Mouse (Mus musculus): ENCODE data around the gene Gm37240.

Gene Gm37240

DNA sequence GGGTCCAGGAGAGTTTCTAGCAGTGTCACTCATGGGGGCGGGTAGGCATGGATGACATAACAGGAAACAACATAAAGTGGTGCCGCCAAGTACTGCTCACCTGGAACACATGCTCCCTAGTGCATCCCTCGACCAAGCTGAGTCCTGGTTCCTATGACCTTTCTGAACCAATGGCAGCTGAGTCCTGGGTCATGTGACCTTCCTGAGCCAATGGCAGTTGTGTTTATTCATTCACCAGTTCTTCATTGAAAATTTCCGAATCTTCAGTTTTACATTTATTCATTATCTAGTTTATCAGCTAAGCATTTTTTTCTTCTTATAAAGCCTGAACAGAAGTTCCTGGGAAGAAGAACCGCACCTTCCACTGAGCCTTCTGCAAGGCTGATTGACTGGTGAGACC is 838.7 kb downstream of the Gm37240 start:
- no peak for DNase-seq (ENCODE audit: low spot score in 2 of 2)

DNA sequence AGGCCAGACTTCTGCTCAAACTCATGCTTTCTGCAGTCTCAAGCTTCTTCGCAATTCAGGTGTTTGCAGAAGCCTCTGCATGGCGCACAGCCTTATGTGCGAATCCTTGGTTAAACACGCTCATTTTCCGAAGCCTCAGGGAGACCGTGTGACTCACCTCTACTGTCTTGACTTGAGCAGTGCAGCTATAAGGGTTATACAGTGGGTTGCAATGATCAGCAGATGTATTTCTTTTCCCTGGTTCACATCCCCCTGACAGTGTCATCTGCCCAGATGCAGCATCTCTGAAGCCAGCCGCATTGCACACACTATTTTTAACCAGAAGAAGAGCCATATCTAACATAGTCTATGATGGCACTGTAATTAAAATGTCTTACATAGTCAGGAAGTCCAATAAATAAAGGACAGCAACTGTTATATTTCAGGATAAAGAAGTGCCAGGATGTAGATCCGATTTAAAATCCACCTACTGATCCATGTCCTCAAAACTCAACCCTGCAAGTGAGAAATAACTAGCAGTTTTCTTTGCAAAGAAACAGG is 843.6 kb downstream of the Gm37240 start:
- no peak for DNase-seq (ENCODE audit: low spot score in 2 of 2)

DNA sequence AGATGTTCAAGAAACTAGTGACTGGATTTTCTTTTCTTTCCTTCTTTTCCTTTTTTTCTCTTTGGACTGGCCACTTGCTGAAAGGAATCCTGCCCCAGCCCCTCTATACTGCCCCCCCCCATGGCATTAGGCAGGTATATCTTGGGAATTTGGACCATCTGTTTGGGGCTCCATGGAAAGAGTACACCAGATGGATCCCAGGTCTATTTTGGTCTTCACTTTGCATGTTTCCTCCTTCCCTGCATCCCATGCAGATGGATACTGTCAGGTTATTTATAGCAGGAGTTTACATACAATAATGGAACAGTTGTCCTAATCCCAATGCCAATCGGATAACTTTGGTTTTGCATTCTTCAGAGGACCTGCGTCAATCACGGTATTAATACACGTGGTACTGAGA is 845.2 kb downstream of the Gm37240 start:
- DNase-seq (ENCODE audit: low spot score in 2 of 2), result no peak

DNA sequence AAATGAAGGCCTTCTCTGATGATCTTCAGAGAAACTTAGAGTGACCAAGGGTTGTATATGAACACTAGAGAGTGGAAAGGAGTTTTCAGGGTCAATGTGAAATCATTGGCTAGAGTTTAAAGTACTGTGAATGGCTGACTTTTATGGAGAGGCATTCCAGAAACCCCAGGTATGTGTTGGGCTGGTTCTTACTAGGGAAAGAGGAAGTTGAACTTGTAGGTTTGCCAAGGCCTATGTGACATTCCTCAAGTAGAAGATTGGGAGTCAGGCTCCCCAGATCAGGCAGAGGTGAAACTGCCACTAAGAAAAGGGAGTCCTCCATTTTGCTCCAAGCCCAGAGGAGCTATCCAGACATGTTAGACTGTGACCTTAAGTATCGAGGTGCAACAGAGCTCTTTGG is 858.2 kb downstream of the Gm37240 start:
- DNase-seq (ENCODE audit: low spot score in 2 of 2), result no peak

DNA sequence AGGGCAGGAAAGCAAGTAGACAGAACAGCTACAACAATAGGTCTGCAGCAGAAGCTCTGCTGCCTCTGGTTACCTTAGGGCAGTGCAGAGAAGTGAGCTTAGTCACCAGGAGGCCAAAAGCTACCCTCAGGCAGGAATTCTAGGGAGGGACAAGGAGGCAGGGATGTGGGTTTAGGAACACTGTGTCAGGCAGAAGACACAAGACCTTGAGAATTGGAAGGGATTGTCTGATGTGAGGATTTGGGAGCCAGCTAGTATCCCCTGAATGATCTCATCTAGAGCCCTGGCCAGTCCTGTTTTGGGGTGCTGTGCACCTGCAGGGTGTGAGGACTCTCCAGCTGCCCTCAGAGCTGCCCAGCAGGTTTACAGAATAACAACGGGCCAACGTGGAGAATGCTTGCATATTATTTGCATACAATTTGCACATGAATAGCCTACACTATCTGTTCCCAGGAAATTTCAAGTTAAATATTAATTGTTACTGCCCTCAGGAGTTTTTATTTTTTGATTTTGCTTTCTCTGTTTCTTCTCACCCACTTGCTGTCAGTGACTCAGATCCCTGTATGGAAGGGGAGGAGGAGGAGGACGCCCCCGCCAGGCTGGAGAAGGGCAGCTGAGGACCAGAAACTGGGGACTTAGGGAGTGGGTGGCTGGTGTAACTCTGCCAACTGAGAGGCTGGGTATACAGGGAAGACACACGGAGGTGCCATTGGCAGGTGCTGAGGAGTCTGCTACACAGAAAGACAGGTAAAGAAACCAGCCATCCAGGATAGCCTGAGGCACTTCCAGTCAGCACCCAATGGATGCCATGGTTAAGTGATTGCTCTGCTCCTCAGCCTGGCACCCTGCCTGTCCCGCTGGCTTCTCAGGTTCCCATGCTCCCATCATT is 862.3 kb downstream of the Gm37240 start:
- DNase-seq (ENCODE audit: low spot score in 2 of 2), result no peak

DNA sequence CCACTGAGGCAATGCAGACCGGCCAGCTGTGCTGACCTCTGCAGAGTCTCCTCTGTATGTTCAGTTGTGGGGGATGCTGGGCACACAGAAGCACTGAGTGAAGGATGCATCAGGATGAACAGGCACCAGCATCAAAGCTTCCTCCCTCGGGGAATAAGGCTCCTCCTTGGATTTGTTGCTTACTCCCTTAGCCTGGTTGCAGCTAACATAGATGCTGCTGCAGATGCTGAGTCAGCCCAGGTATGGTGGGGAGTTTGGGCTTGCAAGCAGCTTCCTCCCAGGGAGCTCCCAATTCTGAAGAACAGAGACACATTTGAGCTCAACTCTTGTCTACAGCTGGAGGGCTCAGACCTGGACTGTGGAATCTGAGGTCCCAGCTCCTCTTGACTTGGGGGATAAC is 863.1 kb downstream of the Gm37240 start:
- DNase-seq (ENCODE audit: low spot score in 2 of 2), result no peak

DNA sequence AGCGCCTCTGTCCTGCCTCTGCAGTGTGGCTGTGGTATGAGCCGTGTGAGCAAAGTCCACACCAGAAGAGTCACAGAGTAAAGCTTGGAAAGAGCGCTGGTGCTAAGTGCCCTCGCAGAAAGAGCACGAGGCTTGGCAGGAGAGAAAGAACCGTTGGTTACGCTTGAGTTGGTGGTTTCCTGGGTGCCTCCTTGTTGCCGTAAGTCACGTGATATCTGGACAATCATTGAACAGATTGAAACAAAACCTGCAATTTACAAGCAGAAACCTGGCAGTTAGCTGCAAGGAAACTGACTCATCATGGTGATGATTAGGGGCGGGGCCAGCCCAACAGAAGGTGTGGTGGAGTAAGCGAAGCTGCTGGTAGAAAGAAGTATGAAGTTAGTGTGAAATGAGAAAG is 864.5 kb downstream of the Gm37240 start:
- no peak for DNase-seq (ENCODE audit: low spot score in 2 of 2)

DNA sequence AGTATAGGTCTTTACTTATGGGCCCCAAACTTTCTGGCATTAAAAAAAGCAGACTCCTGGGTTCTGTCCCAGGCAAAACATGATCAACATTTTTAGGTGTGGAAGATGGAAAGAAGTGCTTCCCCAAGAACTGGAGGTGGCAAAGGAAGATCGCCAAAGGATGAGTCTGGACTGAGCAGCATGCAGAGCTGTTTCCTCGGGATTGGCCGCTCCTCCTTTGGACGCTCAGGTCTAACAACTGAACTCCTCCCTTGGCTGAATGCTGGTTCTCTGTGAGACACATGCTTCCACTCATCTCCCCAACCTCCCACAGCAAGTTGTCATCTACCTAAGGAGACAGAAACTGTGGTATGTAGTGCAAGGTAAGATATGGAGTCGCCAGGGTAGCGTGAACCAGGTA is 865.5 kb downstream of the Gm37240 start:
- no peak for DNase-seq (ENCODE audit: low spot score in 2 of 2)

DNA sequence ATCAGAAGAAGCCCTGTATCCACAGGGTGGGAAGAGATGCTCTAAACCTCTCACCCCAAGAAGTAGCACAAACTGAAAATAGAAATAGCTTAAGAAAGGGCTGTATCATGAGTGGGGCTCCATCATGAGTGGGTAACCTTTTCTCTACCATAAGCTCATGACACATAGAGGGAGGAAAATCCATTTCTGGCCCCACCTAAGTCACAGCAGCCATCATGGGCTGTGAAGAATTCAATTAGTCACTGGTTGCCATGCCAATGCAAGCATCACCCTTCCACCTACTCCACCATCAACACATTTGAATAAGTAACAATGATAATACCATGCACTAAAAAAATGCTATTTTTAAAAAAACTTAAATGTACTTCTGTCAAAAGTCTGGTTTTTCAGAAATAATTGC is 867.2 kb downstream of the Gm37240 start:
- no peak for DNase-seq (ENCODE audit: low spot score in 2 of 2)

DNA sequence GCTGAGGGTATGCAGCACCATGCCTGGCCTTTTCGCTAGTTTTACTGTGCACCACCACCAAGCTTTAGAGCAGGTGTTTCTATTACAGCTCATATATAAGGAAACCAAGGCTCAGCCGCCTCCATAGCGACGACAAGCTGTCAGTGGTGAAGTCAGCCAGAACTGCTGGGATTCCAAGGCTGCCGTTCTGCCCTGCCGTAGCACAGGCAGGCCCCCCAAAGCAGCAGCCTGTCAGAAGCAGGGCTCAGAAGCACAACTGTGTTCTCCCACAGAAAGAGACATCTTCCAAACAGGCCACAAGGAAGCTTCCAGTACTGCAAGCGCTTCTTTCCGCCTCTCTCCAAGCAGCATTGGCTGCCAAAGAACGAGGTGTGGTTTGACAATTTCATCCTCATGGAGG is 871.7 kb downstream of the Gm37240 start:
- peak in 1 of 2 experiments; percentile 8 for DNase-seq (ENCODE audit: low spot score in 2 of 2)

DNA sequence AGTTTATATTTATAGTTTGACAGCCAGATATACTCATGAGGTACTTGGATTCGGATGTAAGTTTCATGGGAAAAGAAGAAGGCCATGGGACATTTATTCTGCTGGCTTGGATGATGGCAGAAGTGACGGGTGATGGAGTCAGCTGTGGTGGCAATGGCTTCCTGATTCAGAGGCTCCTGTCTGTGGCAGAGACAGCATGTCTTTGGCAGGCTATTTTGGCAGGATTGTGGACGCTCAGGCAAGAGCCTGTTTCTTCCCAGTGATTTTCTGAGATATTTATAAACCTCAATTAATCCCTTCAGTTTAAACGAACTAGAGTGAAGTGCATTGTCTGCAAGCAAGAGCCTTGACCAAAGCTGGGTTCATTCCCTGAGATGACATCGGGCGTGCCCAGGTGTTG is 874.4 kb downstream of the Gm37240 start:
- no peak for DNase-seq (ENCODE audit: low spot score in 2 of 2)

DNA sequence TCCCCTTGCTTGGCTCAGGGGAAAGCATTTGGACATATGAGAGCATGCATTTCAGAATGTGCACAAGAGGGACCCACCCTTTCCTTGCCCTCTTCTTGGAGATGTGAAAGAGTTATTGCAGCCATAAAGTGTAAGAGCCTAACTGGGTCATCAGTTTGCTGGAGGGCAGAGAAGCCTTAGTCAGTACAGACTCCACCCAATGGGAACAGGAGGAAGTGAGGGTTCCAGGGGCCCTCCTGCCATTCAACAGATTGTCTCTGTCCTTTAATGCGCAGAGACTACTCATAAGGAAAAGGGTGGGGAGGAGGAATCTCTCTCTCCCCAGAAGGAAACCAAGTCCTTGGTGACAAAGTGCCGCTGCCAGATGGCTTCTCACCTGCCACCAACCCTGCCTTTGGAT is 882.1 kb downstream of the Gm37240 start:
- DNase-seq (ENCODE audit: low spot score in 2 of 2), result no peak

DNA sequence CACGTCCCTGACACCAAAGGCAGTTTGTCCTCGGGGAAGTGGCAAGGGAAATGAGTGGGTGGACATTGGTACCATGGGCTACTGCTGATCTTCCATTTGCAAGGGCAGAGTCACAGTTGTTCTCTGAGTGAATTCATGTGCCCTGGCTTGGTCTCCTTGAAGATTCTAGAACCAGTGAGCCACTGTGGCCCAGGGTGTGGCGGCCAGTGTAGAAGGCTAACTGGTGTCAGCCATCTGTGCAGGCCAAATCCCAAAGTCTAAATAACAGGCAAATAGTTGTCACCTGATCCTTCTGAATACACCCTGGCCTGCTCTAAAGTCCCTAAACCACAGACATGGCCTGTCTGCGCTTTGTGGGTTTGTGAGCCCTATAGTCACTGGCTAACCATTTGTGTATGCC is 898.4 kb downstream of the Gm37240 start:
- no peak for DNase-seq (ENCODE audit: low spot score in 2 of 2)

DNA sequence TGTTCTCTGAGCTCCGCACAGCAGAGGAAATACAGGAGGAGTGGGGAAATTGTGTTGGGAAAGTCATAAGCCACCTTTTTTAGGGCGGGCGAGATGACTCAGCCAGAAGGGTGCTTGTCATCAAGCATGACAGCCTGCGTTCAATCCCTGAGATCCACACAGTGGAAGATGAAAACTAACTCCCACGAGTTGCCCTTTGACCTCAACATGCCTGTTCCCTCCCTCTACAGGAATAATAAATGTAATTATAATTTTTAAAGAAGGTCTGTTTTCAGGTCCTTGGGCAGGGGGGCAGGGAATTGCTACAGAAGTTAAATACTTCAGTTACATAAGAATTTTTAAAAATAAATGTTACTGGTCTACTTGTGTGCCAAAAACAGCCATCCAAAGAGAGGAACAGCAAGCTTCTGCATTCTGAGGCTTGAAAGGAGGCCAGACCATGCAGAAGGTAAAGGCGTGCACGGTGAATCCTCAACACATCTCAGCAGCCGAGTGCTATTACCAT is 902.1 kb downstream of the Gm37240 start:
- DNase-seq (ENCODE audit: low spot score in 2 of 2), result no peak

DNA sequence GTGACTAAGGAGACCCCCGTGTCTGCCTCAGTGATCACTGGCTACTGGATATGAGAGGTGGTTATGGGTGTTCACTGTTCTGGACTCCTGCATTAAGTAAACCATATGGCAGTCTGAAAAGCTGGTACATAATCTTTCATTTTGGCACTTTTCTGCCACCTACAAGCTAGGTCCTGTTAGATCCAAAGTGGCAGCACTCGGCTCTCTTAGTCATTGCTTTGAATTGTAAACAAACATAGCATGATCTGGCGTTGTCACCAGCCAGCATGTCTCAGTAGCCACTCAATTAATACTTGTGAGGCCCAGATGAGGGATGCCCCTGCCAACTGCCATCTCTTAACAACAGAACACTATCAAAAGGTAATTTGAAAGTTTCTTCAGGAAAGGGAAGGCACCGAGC is 904.6 kb downstream of the Gm37240 start:
- DNase-seq (ENCODE audit: low spot score in 2 of 2), result no peak

DNA sequence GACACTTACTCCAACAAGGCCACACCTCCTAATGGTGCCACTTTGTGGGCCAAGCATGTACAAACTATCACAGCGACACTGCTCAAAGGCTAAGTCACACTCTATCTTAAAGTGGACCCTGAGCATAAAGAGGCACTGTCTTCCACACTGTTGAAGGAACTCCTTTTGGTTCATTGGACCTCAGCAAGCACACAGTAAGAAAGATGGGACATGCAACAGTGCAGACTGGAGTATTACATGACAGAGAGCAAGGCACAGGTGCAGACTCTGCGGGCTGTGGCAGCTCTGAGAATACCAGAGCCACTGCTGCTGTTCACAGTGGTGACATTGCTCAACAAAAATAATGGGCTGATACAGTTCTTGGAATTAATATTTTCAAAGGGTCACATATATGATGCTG is 907.2 kb downstream of the Gm37240 start:
- no peak for DNase-seq (ENCODE audit: low spot score in 2 of 2)

DNA sequence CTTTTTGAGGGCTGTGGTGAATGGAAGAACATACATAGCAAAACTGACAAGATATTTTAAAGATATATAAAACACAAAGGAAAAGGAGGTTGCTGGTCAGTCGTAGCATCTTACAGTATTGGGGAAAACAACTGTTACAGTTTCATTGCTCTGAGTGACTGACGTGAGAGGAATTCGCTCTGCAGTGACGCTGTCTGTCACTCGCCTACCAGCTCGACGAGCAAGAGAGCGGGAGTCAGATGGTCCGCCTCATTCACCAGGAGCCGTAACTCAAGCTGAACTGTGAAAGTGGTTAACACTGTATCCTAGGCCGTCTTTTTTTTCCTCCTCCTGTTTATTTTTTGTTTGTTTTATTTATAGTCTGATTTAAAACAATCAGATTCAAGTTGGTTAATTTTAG is 908.6 kb downstream of the Gm37240 start:
- no peak for DNase-seq (ENCODE audit: low spot score in 2 of 2)

DNA sequence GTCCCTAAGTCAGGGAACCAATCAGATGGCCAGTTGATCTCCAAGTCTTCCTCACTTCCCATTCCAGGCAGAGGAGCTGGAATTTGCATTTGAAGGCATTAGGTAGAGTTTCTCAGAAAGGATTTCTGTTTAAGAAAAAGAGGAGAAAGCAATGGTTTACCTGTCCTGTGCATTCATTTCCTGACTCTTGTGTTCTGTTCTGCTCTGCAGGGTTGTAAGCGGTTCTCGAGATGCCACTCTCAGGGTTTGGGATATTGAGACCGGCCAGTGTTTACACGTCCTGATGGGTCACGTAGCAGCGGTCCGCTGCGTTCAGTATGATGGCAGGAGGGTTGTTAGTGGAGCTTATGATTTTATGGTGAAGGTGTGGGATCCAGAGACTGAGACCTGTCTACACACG is 913.1 kb downstream of the Gm37240 start:
- DNase-seq (ENCODE audit: low spot score in 2 of 2), result no peak

DNA sequence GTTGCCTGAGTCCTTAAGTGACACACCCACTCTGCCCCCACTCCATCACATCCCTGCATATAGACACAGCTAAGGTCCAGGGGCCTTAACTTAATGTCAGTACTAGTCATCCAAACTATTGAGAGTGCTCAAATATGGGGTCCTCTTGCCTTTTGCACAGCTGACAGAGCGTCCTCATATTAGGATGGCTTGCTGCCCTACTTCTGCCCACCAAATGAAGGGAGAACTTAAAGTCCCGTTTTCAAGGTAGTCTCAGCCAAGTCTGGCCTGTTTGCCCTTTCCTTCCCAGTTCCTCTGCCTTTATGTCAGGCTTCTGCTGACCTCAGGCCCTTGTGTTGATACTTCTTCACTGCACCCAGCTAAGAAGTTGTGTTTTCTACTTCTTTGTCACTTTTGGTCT is 914.4 kb downstream of the Gm37240 start:
- DNase-seq (ENCODE audit: low spot score in 2 of 2), result no peak

DNA sequence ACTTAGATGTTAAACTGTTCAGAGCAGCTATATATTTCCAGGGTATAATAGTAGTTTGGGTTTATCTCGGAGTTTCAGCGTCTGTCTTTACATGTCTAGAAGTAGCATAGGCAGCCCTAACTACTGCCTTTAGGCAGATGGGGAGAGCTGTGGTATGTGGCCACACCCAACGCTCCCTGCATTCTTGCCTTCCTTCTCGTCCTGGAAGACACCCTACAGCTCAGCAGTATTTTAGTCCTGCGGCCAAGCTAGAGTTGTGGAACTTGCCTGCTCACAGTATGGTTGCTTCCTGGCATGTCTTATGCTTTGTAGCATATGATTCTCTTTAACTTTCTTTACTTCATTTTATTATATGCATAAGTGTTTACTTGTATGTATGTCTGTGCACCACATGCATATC is 915.8 kb downstream of the Gm37240 start:
- DNase-seq (ENCODE audit: low spot score in 2 of 2), result no peak

DNA sequence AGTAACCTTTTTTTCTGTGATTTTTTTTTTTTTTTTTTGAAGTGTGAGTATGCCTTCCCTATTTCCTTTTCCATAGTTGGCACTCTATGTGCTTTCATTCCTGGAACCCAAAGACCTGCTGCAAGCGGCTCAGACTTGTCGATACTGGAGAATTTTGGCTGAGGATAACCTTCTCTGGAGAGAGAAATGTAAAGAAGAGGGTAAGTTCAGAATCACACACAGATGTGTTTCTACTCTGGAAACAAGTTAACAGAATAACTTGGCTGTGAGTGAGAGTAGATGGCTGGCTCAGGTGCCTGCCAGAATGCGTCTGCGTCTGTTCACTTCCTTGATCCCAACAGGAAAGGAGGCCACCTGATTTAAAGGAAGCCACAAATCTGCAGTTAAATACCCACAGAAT is 920.0 kb downstream of the Gm37240 start:
- no peak for DNase-seq (ENCODE audit: low spot score in 2 of 2)

DNA sequence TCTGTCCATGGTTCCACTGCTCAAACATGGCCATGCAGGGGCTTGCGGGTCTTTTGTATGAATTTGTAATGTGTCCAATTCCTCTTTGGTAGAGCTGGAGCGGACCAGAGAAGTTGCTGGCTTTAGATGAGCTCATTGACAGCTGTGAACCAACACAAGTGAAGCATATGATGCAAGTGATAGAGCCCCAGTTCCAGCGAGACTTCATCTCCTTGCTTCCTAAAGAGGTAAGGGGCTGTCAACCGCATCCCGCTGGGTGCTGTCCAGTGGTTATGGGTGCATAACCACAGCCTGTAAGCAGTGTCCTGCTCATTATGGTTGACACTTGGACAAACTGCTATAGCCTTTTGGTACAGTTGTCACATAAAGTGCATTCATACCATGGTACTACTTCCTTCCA is 922.2 kb downstream of the Gm37240 start:
- DNase-seq (ENCODE audit: low spot score in 2 of 2), result no peak

DNA sequence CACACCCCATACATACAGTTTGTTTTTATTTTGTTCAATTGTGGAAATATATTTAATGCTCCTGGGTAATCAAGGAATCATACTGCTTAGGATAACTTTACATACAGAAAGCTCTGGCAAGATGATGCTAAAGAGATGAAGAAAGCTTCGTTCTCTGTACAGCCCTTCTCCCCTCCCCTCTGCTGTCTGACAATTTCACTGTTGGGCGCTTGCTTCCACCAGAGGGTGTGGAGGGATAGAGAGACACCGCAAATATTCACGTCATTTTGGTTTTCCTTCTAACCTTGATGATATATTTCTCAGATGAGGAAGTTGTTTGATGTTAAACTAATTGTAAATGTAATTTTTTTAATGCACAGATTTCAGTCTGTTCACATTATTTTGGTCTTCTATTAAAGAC is 931.5 kb downstream of the Gm37240 start:
- DNase-seq (ENCODE audit: low spot score in 2 of 2), result no peak

Data from cerebellum, postnatal 4 days (tissue).